Mouse (Mus musculus) small intestine, adult 2 months (tissue): ENCODE results near the gene Pla2g4b. TPM values are rescaled to one million over a fixed set of nuclear protein-coding genes. Genes with fewer than 3 reads are reported as not detected.
A peak's percentile ranks its signal among the peaks of the same experiment; 100 is the strongest.

Experiments
- H3K27ac ChIP-seq: fragments of 200-500 bp; 2 replicates; pipeline ENCODE4 v1.5.1; 2012; ENCODE audit warnings: low read depth, low read length, control low read depth, inconsistent platforms; ENCODE audit not compliant: insufficient read depth
- H3K27me3 ChIP-seq: fragments of 200-500 bp; 2 replicates; pipeline ENCODE4 v1.6.1; 2012; ENCODE audit warnings: mild to moderate bottlenecking, moderate library complexity, low read length, inconsistent platforms; ENCODE audit not compliant: control insufficient read depth, insufficient read depth
- H3K36me3 ChIP-seq: fragments of 200-500 bp; 2 replicates; pipeline ENCODE4 v1.6.1; 2012; ENCODE audit warnings: mild to moderate bottlenecking, low read length, control low read depth, inconsistent platforms; ENCODE audit not compliant: control insufficient read depth, insufficient read depth
- H3K4me1 ChIP-seq: fragments of 200-500 bp; 2 replicates; pipeline ENCODE4 v1.6.1; 2012; ENCODE audit warnings: low read length, inconsistent platforms, mixed read lengths; ENCODE audit not compliant: control insufficient read depth, insufficient read depth, insufficient read length
- H3K4me3 ChIP-seq: fragments of 200-500 bp; 2 replicates; pipeline ENCODE4 v1.5.1; 2012; ENCODE audit warnings: low read depth, mild to moderate bottlenecking, control low read depth, inconsistent platforms, low read length, moderate library complexity
- CTCF ChIP-seq: fragments of 200-500 bp; IDR thresholded peaks from 2 replicates; pipeline ENCODE4 v1.5.1; 2012; ENCODE audit warnings: low read depth, mild to moderate bottlenecking, control low read depth, inconsistent platforms, low read length, moderate library complexity, mixed read lengths; ENCODE audit not compliant: insufficient replicate concordance, insufficient read length; ENCODE audit errors: extremely low read depth
- POLR2A ChIP-seq: fragments of 200-500 bp; IDR thresholded peaks from 2 replicates; pipeline ENCODE4 v1.6.1; 2012; ENCODE audit warnings: low read depth, mild to moderate bottlenecking, control low read depth, inconsistent platforms, low read length, moderate library complexity
- WGBS: fragments of 180-500 bp; shearing (Covaris S2); methylation state at CpG from one replicate; pipeline ENCODE4 v1.1.7; 2018; 5-methylcytosine and 5-hydroxymethylcytosine counted together
- polyA plus RNA-seq: library from polyadenylated mRNA; depleted of rRNA; stranded (reverse); fragments of >200 nt; gene quantifications from 2 replicates; pipeline ENCODE4 v1.2.3, GENCODE M21; 2012

The Pla2g4b gene
- polyA plus RNA-seq, 1 experiment = 3.3 TPM

DNA sequence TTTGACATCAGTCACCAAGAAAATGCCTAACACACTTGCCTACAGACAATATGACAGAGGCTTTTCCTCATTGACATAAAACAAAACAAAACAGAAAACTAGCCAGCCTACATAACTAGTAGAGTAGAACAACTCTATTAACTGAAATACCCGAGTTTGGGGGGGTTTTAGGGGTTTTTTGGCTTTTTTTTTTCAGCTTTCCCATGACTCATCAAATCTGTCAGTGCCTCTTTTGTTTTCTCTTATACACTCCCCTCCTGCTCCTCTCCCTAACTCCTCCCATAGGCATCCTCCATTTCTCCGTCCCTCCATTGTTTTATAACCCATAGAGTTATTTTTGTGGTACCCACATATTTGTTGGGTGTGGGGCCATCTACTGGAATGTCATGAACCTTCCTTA is 39.7 kb upstream of the Pla2g4b start:
- Histone ChIP-seq H3K27me3 (no peaks in the 10 kb centered on the region), H3K36me3 (no peaks in the 10 kb centered on the region), H3K4me1 (peaks cover 46% of the 10 kb centered on the region), H3K4me3 (no peak overlapping the region), H3K27ac (peak overlapping the region; percentile 32; the same call in 1 of the 2 replicates)
- WGBS = 50% methylated on average over 2 of the region's 2 CpGs
- no peak for TF ChIP-seq POLR2A
- no peak for TF ChIP-seq CTCF

DNA sequence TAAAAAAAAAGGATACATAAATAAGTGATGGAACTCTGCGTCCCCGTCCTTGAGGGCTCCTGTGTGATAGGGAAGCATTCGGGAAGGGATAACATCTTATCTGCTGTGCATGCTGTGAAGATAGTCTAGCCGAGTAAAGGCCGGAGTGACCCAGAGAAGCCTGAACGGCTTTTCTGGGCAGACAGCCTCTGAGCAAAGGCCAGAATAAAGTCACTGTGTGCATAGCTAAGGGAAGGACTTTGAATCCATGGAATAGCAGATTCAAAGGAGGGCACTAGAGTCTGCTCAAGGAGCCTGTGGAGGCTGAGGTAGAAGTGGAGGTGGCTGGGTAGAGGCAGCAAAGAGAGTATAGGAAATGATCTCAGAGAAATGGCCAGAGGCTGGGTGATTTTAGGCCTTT is 38.4 kb upstream of the Pla2g4b start:
- H3K36me3 ChIP-seq = no peaks in the 10 kb centered on the region; the same call in 1 of the 2 replicates
- 45% methylated on average over 6 of the region's 6 CpGs for WGBS
- H3K27me3 ChIP-seq = no peaks in the 10 kb centered on the region
- TF ChIP-seq CTCF (no peak), POLR2A (no peak)
- H3K4me1 ChIP-seq = peaks cover 40% of the 10 kb centered on the region
- H3K4me3 ChIP-seq = no peak overlapping the region
- peak overlapping the region; percentile 60 for H3K27ac ChIP-seq

- Histone ChIP-seq H3K36me3 (no peaks in the 10 kb centered on the region; the same call in 1 of the 2 replicates), H3K4me1 (peaks cover 36% of the 10 kb centered on the region), H3K27ac (peak overlapping the region; percentile 60), H3K27me3 (no peaks in the 10 kb centered on the region), H3K4me3 (no peak overlapping the region)
- WGBS = 44% methylated on average over 9 of the region's 9 CpGs
- TF ChIP-seq CTCF (no peak), POLR2A (no peak)
Measured at GRCm38 (mm10) chr2:119995391-119996281, 37.6 kb upstream of the Pla2g4b start.

DNA sequence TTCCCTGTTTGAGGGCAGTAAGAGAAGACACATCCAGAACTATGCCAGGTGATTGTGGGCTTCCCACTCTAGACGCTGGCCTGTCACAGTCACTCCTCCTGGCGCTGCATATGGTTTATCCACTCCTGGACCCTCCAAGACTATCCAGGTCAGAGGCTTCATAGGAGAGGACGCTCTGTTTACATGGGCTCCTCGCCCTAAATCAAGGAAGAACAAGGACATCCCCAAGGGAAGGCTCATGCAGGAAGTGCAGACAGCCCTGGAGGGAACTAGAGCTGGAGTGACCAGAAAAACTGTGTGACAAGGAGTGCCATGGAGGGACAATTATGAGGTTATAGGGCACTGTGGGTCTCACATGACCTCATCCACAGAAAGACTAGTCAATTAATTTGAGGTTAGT is 35.9 kb upstream of the Pla2g4b start:
- no peak for TF ChIP-seq POLR2A
- no peak for TF ChIP-seq CTCF
- no peaks in the 10 kb centered on the region for H3K27me3 ChIP-seq
- peaks cover 32% of the 10 kb centered on the region for H3K4me1 ChIP-seq
- H3K27ac ChIP-seq = 0 out of 2 replicates have a peak overlapping the region, but pooled peaks have one; percentile 19
- no peaks in the 10 kb centered on the region; the same call in 1 of the 2 replicates for H3K36me3 ChIP-seq
- H3K4me3 ChIP-seq = no peak overlapping the region
- 74% methylated on average over 4 of the region's 4 CpGs for WGBS

- WGBS = 94% methylated on average over 2 of the region's 2 CpGs
- TF ChIP-seq CTCF (no peak), POLR2A (no peak)
- Histone ChIP-seq H3K27me3 (no peaks in the 10 kb centered on the region), H3K4me3 (no peak overlapping the region), H3K36me3 (no peaks in the 10 kb centered on the region; the same call in 1 of the 2 replicates), H3K4me1 (peaks cover 27% of the 10 kb centered on the region; the same call in 1 of the 2 replicates), H3K27ac (no peak overlapping the region)
Measured at GRCm38 (mm10) chr2:119999731-120000130, 33.5 kb upstream of the Pla2g4b start.

DNA sequence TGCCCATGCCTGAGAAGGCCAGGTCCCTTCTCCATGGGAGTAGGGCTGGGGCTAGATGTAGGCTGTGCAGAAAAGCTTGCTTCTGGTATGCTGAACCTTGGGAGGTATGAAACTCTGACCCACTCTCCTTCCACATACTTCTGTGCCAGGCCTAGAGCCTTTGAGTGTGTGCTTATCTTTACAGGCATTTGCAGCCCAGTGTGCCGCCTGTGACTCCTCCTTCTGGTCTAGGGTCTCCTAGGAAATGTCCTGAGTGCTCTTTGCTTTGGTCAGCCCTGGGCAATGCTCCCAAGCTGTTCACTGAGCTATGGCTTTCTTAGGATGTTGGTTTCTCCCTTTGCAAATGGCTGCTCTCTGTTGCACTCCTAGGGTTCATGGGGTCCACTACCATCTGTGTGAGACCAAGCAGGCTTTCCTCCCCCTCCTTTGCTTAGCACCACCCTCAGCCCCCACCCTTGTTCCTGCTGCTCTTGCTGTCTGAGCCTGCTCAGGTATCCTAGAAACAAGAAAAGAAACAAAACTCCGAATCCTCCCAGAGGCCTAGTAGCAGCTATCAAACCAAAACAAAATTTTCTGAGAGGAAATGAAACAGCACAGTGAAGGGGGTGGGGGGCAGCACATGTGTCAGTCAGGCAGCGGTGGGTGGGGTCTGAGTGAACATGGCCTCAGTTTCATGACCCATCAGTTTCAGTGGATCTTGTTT is 32.2 kb upstream of the Pla2g4b start:
- H3K27me3 ChIP-seq = no peaks in the 10 kb centered on the region
- TF ChIP-seq POLR2A (no peak), CTCF (no peak)
- no peak overlapping the region for H3K27ac ChIP-seq
- H3K4me1 ChIP-seq = peaks cover 17% of the 10 kb centered on the region; the same call in 1 of the 2 replicates
- WGBS = 71% methylated on average over 3 of the region's 3 CpGs
- no peak overlapping the region for H3K4me3 ChIP-seq
- no peaks in the 10 kb centered on the region; the same call in 1 of the 2 replicates for H3K36me3 ChIP-seq

GRCm38 (mm10) chr2:120001956-120002355 is 31.3 kb upstream of the Pla2g4b start:
- Histone ChIP-seq H3K4me1 (peaks cover 13% of the 10 kb centered on the region; the same call in 1 of the 2 replicates), H3K27me3 (no peaks in the 10 kb centered on the region), H3K27ac (no peak overlapping the region), H3K4me3 (no peak overlapping the region), H3K36me3 (no peaks in the 10 kb centered on the region; the same call in 1 of the 2 replicates)
- 74% methylated on average over 4 of the region's 4 CpGs for WGBS
- no peak for TF ChIP-seq POLR2A
- no peak for TF ChIP-seq CTCF
